Comparison of ENCODE assay signal across 8 mouse cellular contexts in the genomic region with DNA sequence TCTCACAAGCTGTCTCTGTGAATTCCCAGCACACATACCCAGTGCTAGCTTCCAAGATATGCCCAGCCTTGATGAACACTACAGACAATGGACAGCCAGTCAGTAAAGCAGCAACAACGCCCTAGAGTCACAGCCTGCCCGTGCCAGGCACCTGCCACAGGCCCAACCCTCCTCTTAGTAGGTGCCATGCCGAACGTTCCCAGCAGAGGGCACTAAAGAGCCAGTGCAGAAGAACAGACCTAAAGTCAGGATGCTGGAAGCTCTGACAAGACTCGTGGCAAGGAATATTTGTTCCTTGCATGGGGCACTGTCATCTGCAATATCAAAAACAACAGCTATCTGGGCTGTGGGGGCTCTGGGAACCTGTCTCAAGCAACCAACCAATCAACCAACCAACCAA. TPM values are rescaled to one million over a fixed set of nuclear protein-coding genes. Genes with fewer than 3 reads are reported as not detected.
DNase-seq lines count a peak whose midpoint lies in the region; ATAC-seq lines count a peak whose summit lies in the region.

No protein-coding gene starts in this region.

- no peaks in the 10 kb centered on the region for H3K9me3 ChIP-seq in heart, embryonic 12.5 days (replicated peaks)
- no peaks in the 10 kb centered on the region for H3K9me3 ChIP-seq in midbrain, embryonic 15.5 days

- no peak for ATAC-seq in heart, embryonic 12.5 days (ENCODE audit: insufficient number of reproducible peaks, low FRiP score)
- peak; percentile 48 for ATAC-seq in erythroblast, adult 5-6 weeks (replicated peaks; ENCODE audit: low FRiP score, poor library complexity, severe bottlenecking)
- ATAC-seq in midbrain, embryonic 15.5 days (replicated peaks): no peak

- no peak overlapping the region for H3K9ac ChIP-seq in heart, embryonic 12.5 days
- no peak overlapping the region for H3K9ac ChIP-seq in midbrain, embryonic 15.5 days

- H3K4me2 ChIP-seq in heart, embryonic 12.5 days: no peak overlapping the region
- H3K4me2 ChIP-seq in midbrain, embryonic 15.5 days: 0 out of 2 replicates have a peak overlapping the region, but pooled peaks have one; percentile 2

- H3K36me3 ChIP-seq in heart, embryonic 12.5 days: peaks cover 51% of the 10 kb centered on the region
- H3K36me3 ChIP-seq in midbrain, embryonic 15.5 days (replicated peaks): peaks cover 22% of the 10 kb centered on the region

- peaks cover 37% of the 10 kb centered on the region for H3K4me1 ChIP-seq in heart, embryonic 12.5 days (replicated peaks)
- H3K4me1 ChIP-seq in midbrain, embryonic 15.5 days: peaks cover 37% of the 10 kb centered on the region

- H3K4me3 ChIP-seq in heart, embryonic 12.5 days: no peak overlapping the region
- H3K4me3 ChIP-seq in midbrain, embryonic 15.5 days: no peak overlapping the region

- no peak overlapping the region for H3K27ac ChIP-seq in heart, embryonic 12.5 days (ENCODE audit: poor library complexity, severe bottlenecking)
- no peak overlapping the region for H3K27ac ChIP-seq in midbrain, embryonic 15.5 days

- intact Hi-C loops in left cerebral cortex, postnatal 10 days (cut with DNase I): no loop called here

- 17% methylated on average over 5 of the region's 5 CpGs for WGBS in heart, embryonic 12.5 days
- WGBS in midbrain, embryonic 15.5 days: 11% methylated on average over 5 of the region's 5 CpGs

- no peaks in the 10 kb centered on the region for H3K27me3 ChIP-seq in heart, embryonic 12.5 days (replicated peaks)
- H3K27me3 ChIP-seq in midbrain, embryonic 15.5 days (replicated peaks): no peaks in the 10 kb centered on the region

- DNase-seq in heart, adult 18-20 months: peak; percentile 80 to 93
- peak; percentile 86 to 87 for DNase-seq in adrenal gland, postnatal 36 days
- peak; percentile 92 for DNase-seq in heart, postnatal 4 days
- peak; percentile 64 to 82 for DNase-seq in left cerebral cortex, postnatal 10 days (ENCODE audit: extremely low spot score in 1 of 2, low spot score in 2 of 2)
- DNase-seq in spleen, postnatal 14 days (ENCODE audit: low spot score in 2 of 2): peak; percentile 88 to 92

RNA-seq across cellular contexts. Expression of gene Ctbp1, which starts 4.2 kb away (rescaled TPM):
- total RNA-seq in heart, adult 18-20 months (2021): 100 to 1,000 TPM; 216 to 232 TPM
- polyA plus RNA-seq in heart, embryonic 12.5 days (2016; fragmentation: Nextera tagmentation; extraction: Ambion mirVana): 250 and 251 TPM in 2 replicates
- 100 to 1,000 TPM; 225 to 232 TPM for total RNA-seq in adrenal gland, postnatal 36 days (2021)
- total RNA-seq in erythroblast, adult 5-6 weeks (2015; ENCODE audit: low replicate concordance): 54.0 and 58.3 TPM in 2 replicates
- 55.8 and 90.1 TPM in 2 replicates for total RNA-seq in erythroblast, adult 5-6 weeks (2017; ENCODE audit: low replicate concordance)
- 100 to 1,000 TPM; 264 to 274 TPM for total RNA-seq in heart, postnatal 4 days (2021)
- total RNA-seq in left cerebral cortex, postnatal 10 days (2021): 100 to 1,000 TPM; 275 to 299 TPM
- polyA plus RNA-seq in midbrain, embryonic 15.5 days (2015; fragmentation: Nextera tagmentation; extraction: Ambion mirVana): 545 and 591 TPM in 2 replicates

RNA-seq across cellular contexts. Expression of gene Spon2, which starts 52.3 kb away (rescaled TPM):
- total RNA-seq in heart, adult 18-20 months (2021): 1 to 10 TPM; 4.3 to 5.6 TPM
- polyA plus RNA-seq in heart, embryonic 12.5 days (2016; fragmentation: Nextera tagmentation; extraction: Ambion mirVana): 75.6 and 76.5 TPM in 2 replicates
- total RNA-seq in adrenal gland, postnatal 36 days (2021): 1 to 10 TPM in 1 of 2 experiments, under 1 TPM in 1; 0.66 to 1.1 TPM
- 4.0 TPM in 1 of 2 replicates, not detected in the other for total RNA-seq in erythroblast, adult 5-6 weeks (2015; ENCODE audit: low replicate concordance)
- total RNA-seq in erythroblast, adult 5-6 weeks (2017; ENCODE audit: low replicate concordance): 3.0 TPM in 1 of 2 replicates, not detected in the other
- total RNA-seq in heart, postnatal 4 days (2021): 10 to 100 TPM; 56.8 to 62.9 TPM
- total RNA-seq in left cerebral cortex, postnatal 10 days (2021): under 1 TPM; 0.43 to 0.71 TPM
- polyA plus RNA-seq in midbrain, embryonic 15.5 days (2015; fragmentation: Nextera tagmentation; extraction: Ambion mirVana): 4.1 and 5.2 TPM in 2 replicates

Comparison
In these comparisons a context has a peak if more than half of its experiments do, and no peak if none do; other contexts are left out.
1. RNA of gene Spon2, which starts 52.3 kb away (total RNA-seq): 56.8 to 62.9 TPM in heart, postnatal 4 days; 4.3 to 5.6 TPM in heart, adult 18-20 months, 3.0 to 4.0 TPM in erythroblast, adult 5-6 weeks, 0.66 to 1.1 TPM in adrenal gland, postnatal 36 days and 0.43 to 0.71 TPM in left cerebral cortex, postnatal 10 days; every median in the first group is over 4 times any median in the second.
2. Peak in every context shown above with its lines, with median percentiles within 50 percentile points of each other: DNase-seq.